Mouse (Mus musculus) myocyte (in vitro differentiated cells): ENCODE data around the gene Gm20388. TPM values are rescaled to one million over a fixed set of nuclear protein-coding genes. Genes with fewer than 3 reads are reported as not detected.

Source experiments
- H3K27me3 ChIP-seq: one replicate; pipeline ENCODE4 v1.6.1; 2011; ENCODE audit not compliant: control insufficient read depth, insufficient read depth, insufficient read length
- H3K36me3 ChIP-seq: one replicate; pipeline ENCODE4 v1.6.1; 2011; ENCODE audit not compliant: control insufficient read depth, insufficient read depth
- H3K4me2 ChIP-seq: one replicate; pipeline ENCODE4 v1.6.1; 2011; ENCODE audit warnings: low read depth, control low read depth
- H3K4me3 ChIP-seq: one replicate; pipeline ENCODE4 v1.5.1; 2011; ENCODE audit warnings: mild to moderate bottlenecking, control low read depth, moderate library complexity
- H3K79me2 ChIP-seq: one replicate; pipeline ENCODE4 v1.6.1; 2011; ENCODE audit not compliant: control insufficient read depth, insufficient read depth
- H3ac ChIP-seq: one replicate; pipeline ENCODE4 v1.6.1; 2011; ENCODE audit not compliant: control insufficient read depth, insufficient read length
- CEBPB ChIP-seq: IDR thresholded peaks from 2 replicates; pipeline ENCODE4 v1.6.1; 2011; ENCODE audit warnings: mild to moderate bottlenecking, moderate library complexity; ENCODE audit not compliant: poor library complexity, insufficient read depth, severe bottlenecking
- E2F4 ChIP-seq: IDR thresholded peaks from one replicate; pipeline ENCODE4 v1.6.1; 2011; ENCODE audit warnings: mild to moderate bottlenecking, control low read depth, moderate library complexity; ENCODE audit not compliant: insufficient read depth
- MAX ChIP-seq: IDR thresholded peaks from one replicate; pipeline ENCODE4 v1.6.1; 2011; ENCODE audit warnings: low read depth, mild to moderate bottlenecking, control low read depth
- MYOD1 ChIP-seq, 3 experiments: IDR thresholded peaks; one replicate each; pipeline ENCODE4 v1.6.1; 2011; ENCODE audit warnings: control low read depth in 2 of 3, low read depth in 2 of 3, mild to moderate bottlenecking in 2 of 3, moderate library complexity in 1 of 3; ENCODE audit not compliant: insufficient read length in 2 of 3, control insufficient read depth in 1 of 3
- MYOG ChIP-seq, 3 experiments: IDR thresholded peaks; one replicate each; pipeline ENCODE4 v1.6.1; 2011; ENCODE audit warnings: control low read depth in 2 of 3, low read depth in 2 of 3, mild to moderate bottlenecking in 2 of 3; ENCODE audit not compliant: insufficient read length in 2 of 3, control insufficient read depth in 1 of 3, insufficient read depth in 1 of 3
- POLR2A ChIP-seq: IDR thresholded peaks from one replicate; pipeline ENCODE4 v1.6.1; 2011; ENCODE audit warnings: low read depth, mild to moderate bottlenecking, control low read depth, moderate library complexity; ENCODE audit not compliant: insufficient read length
- POLR2AphosphoS2 ChIP-seq: IDR thresholded peaks from one replicate; pipeline ENCODE4 v1.6.1; 2011; ENCODE audit warnings: low read depth, control low read depth; ENCODE audit not compliant: insufficient read length
- REST ChIP-seq: IDR thresholded peaks from one replicate; pipeline ENCODE4 v1.6.1; 2011; ENCODE audit warnings: mild to moderate bottlenecking, control low read depth, moderate library complexity; ENCODE audit not compliant: insufficient read depth, insufficient read length
- SRF ChIP-seq: IDR thresholded peaks from one replicate; pipeline ENCODE4 v1.6.1; 2011; ENCODE audit warnings: low read depth; ENCODE audit not compliant: control insufficient read depth, insufficient read length
- TCF12 ChIP-seq: IDR thresholded peaks from one replicate; pipeline ENCODE4 v1.6.1; 2011; ENCODE audit warnings: mild to moderate bottlenecking, control low read depth; ENCODE audit not compliant: poor library complexity, insufficient read depth, severe bottlenecking
- TCF3 ChIP-seq: IDR thresholded peaks from one replicate; pipeline ENCODE4 v1.6.1; 2011; ENCODE audit warnings: low read depth, control low read depth; ENCODE audit not compliant: insufficient read length
- USF1 ChIP-seq: IDR thresholded peaks from one replicate; pipeline ENCODE4 v1.6.1; 2011; ENCODE audit warnings: low read depth, mild to moderate bottlenecking, control low read depth, moderate library complexity
- polyA plus RNA-seq: library from polyadenylated mRNA; unstranded; fragments of >200 nt; fragmentation: generic; extraction: Trizol; gene quantifications from one replicate; pipeline ENCODE4 v1.2.1, GENCODE M21; 2012; ENCODE audit warnings: missing spikeins

Gm20388 gene
- polyA plus RNA-seq, 1 experiment = 15.3 TPM

- peaks cover 53% of the 10 kb centered on the region for H3K27me3 ChIP-seq
- no peak overlapping the region for H3K4me2 ChIP-seq
- H3K36me3 ChIP-seq = no peaks in the 10 kb centered on the region
- H3ac ChIP-seq = no peak overlapping the region
- H3K79me2 ChIP-seq = no peaks in the 10 kb centered on the region
- TF ChIP-seq USF1 (no peak), REST (no peak), POLR2A (no peak), SRF (no peak), E2F4 (no peak)
- H3K4me3 ChIP-seq = no peak overlapping the region
These were observed 905.7 kb downstream of the Gm20388 start for GRCm38 (mm10) chr8:120816371-120816770.

GRCm38 (mm10) chr8:120819906-120820305 lies 909.3 kb downstream of the Gm20388 start:
- Histone ChIP-seq H3K36me3 (no peaks in the 10 kb centered on the region), H3K4me3 (no peak overlapping the region), H3K79me2 (no peaks in the 10 kb centered on the region), H3K27me3 (peaks cover 24% of the 10 kb centered on the region), H3K4me2 (no peak overlapping the region), H3ac (no peak overlapping the region)
- no peak for TF ChIP-seq TCF3
- TF ChIP-seq POLR2A = no peak
- no peak for TF ChIP-seq USF1
- no peak for TF ChIP-seq MYOD1 (IDR thresholded peaks at IDR 0.05; ENCODE audit: control insufficient read depth in 1 of 3, insufficient read length in 2 of 3, low read depth in 2 of 3)
- TF ChIP-seq TCF12 = no peak
- TF ChIP-seq REST = no peak
- TF ChIP-seq E2F4 = no peak
- no peak for TF ChIP-seq SRF
- TF ChIP-seq POLR2AphosphoS2 = no peak
- TF ChIP-seq MAX = no peak

- H3K27me3 ChIP-seq = peaks cover 31% of the 10 kb centered on the region
- no peaks in the 10 kb centered on the region for H3K36me3 ChIP-seq
These were observed 910.9 kb downstream of the Gm20388 start for GRCm38 (mm10) chr8:120821399-120822170.

GRCm38 (mm10) chr8:120823331-120823730 lies 912.7 kb downstream of the Gm20388 start:
- H3K27me3 ChIP-seq = peaks cover 36% of the 10 kb centered on the region
- TF ChIP-seq TCF12 (no peak), MYOG (IDR thresholded peaks at IDR 0.05; ENCODE audit: control insufficient read depth in 1 of 3, insufficient read depth in 1 of 3, insufficient read length in 2 of 3, low read depth in 2 of 3) (no peak)

More at GRCm38 (mm10) chr8:120821399-120822170, 910.9 kb downstream of the Gm20388 start:
- H3K79me2 ChIP-seq = no peaks in the 10 kb centered on the region
- H3K4me3 ChIP-seq = no peak overlapping the region
- TF ChIP-seq MYOG (IDR thresholded peaks at IDR 0.05; ENCODE audit: control insufficient read depth in 1 of 3, insufficient read depth in 1 of 3, insufficient read length in 2 of 3, low read depth in 2 of 3) (no peak), TCF12 (no peak), MAX (no peak), SRF (no peak), CEBPB (no peak), TCF3 (no peak), USF1 (no peak), MYOD1 (IDR thresholded peaks at IDR 0.05; ENCODE audit: control insufficient read depth in 1 of 3, insufficient read length in 2 of 3, low read depth in 2 of 3) (no peak), POLR2AphosphoS2 (no peak), POLR2A (no peak), REST (no peak), E2F4 (no peak)
- no peak overlapping the region for H3ac ChIP-seq
- H3K4me2 ChIP-seq = no peak overlapping the region

GRCm38 (mm10) chr8:120823887-120824286 lies 913.2 kb downstream of the Gm20388 start:
- TF ChIP-seq TCF12 (no peak), MAX (no peak), POLR2A (no peak), POLR2AphosphoS2 (no peak), TCF3 (no peak), CEBPB (no peak), SRF (no peak), USF1 (no peak), REST (no peak)
- Histone ChIP-seq H3K36me3 (no peaks in the 10 kb centered on the region), H3K4me2 (no peak overlapping the region), H3ac (no peak overlapping the region), H3K79me2 (no peaks in the 10 kb centered on the region), H3K27me3 (peaks cover 41% of the 10 kb centered on the region), H3K4me3 (no peak overlapping the region)

More at GRCm38 (mm10) chr8:120823331-120823730, 912.7 kb downstream of the Gm20388 start:
- Histone ChIP-seq H3K79me2 (no peaks in the 10 kb centered on the region), H3K36me3 (no peaks in the 10 kb centered on the region), H3K4me3 (no peak overlapping the region), H3ac (no peak overlapping the region), H3K4me2 (no peak overlapping the region)
